Comparison of ENCODE assay signal across 7 mouse cellular contexts in genomic region chr7:44524502-44524901, GRCm38 (mm10). TPM values are rescaled to one million over a fixed set of nuclear protein-coding genes. Genes with fewer than 3 reads are reported as not detected.
DNase-seq lines count a peak whose midpoint lies in the region; ATAC-seq lines count a peak whose summit lies in the region.

Mybpc2 (minus strand) TSS chr7:44524656.

- ATAC-seq in hindbrain, embryonic 16.5 days = no peak
- ATAC-seq in lung, embryonic 16.5 days (ENCODE audit: low read depth) = peak; percentile 20; the same call in 1 of the 2 replicates
- ATAC-seq in CD4-positive, CD25-positive, alpha-beta regulatory T cell, adult 4 months = no peak

- 35% methylated on average over 12 of the region's 12 CpGs for WGBS in hindbrain, embryonic 16.5 days
- WGBS in lung, embryonic 16.5 days = 25% methylated on average over 12 of the region's 12 CpGs

- peak within 1 kb of the TSS; percentile 30 for H3K4me2 ChIP-seq in hindbrain, embryonic 16.5 days (ENCODE audit: low read length)
- peak within 1 kb of the TSS; percentile 50 for H3K4me2 ChIP-seq in lung, embryonic 16.5 days (ENCODE audit: low read depth, low read length)

- H3K27me3 ChIP-seq in hindbrain, embryonic 16.5 days (replicated peaks; ENCODE audit: control insufficient read depth, insufficient read depth, low read length) = peaks cover 21% of the 10 kb centered on the region
- H3K27me3 ChIP-seq in lung, embryonic 16.5 days (ENCODE audit: control insufficient read depth, insufficient read depth, low read depth, low read length) = peaks cover 32% of the 10 kb centered on the region

- H3K9ac ChIP-seq in hindbrain, embryonic 16.5 days (ENCODE audit: low read depth, low read length) = peak within 1 kb of the TSS; percentile 24; the same call in 1 of the 2 replicates
- peak within 1 kb of the TSS; percentile 63 for H3K9ac ChIP-seq in lung, embryonic 16.5 days (ENCODE audit: low read length)

- no peaks in the 10 kb centered on the region for H3K36me3 ChIP-seq in hindbrain, embryonic 16.5 days (ENCODE audit: control insufficient read depth, insufficient read depth, low read length)
- no peaks in the 10 kb centered on the region for H3K36me3 ChIP-seq in lung, embryonic 16.5 days (ENCODE audit: control insufficient read depth, insufficient read depth, low read length)

- intact Hi-C loops in gastrocnemius, postnatal 14 days (cut with DNase I; ENCODE audit: low total_unique reads) = loop anchor here (5.0 kb wide), 1 partner anchor 38 kb away; no protein-coding TSS in a partner anchor
- intact Hi-C loops in left cerebral cortex, postnatal 36 days (cut with DNase I) = loop anchor here (5.0 kb wide), 1 partner anchor 128 kb away; no protein-coding TSS in a partner anchor

- H3K4me1 ChIP-seq in brown adipose tissue, adult 24 weeks (ENCODE audit: control insufficient read depth, insufficient read depth, insufficient read length, low read length) = peaks cover 4% of the 10 kb centered on the region; the same call in 1 of the 2 replicates
- peaks cover 10% of the 10 kb centered on the region; the same call in 1 of the 2 replicates for H3K4me1 ChIP-seq in hindbrain, embryonic 16.5 days (ENCODE audit: control insufficient read depth, insufficient read depth, low read depth, low read length)
- peaks cover 21% of the 10 kb centered on the region for H3K4me1 ChIP-seq in lung, embryonic 16.5 days (replicated peaks; ENCODE audit: control insufficient read depth, insufficient read depth, low read length)

- 0 out of 2 replicates have a peak within 1 kb of the TSS, but pooled peaks have one; percentile 4 for H3K4me3 ChIP-seq in brown adipose tissue, adult 24 weeks (ENCODE audit: insufficient read depth, low read depth, low read length)
- H3K4me3 ChIP-seq in hindbrain, embryonic 16.5 days (ENCODE audit: low read length) = no peak within 1 kb of the TSS
- H3K4me3 ChIP-seq in lung, embryonic 16.5 days (ENCODE audit: low read length) = peak within 1 kb of the TSS; percentile 9

- peak; percentile 81 for DNase-seq in gastrocnemius, postnatal 14 days
- DNase-seq in thymus, postnatal 4 days = no peak
- DNase-seq in left cerebral cortex, postnatal 36 days (ENCODE audit: low spot score in 2 of 2) = no peak

- no peak within 1 kb of the TSS for H3K27ac ChIP-seq in brown adipose tissue, adult 24 weeks (replicated peaks; ENCODE audit: low read depth, low read length)
- H3K27ac ChIP-seq in hindbrain, embryonic 16.5 days (ENCODE audit: low read depth, low read length) = no peak within 1 kb of the TSS
- peak within 1 kb of the TSS; percentile 66 for H3K27ac ChIP-seq in lung, embryonic 16.5 days (ENCODE audit: low read length)

- no peaks in the 10 kb centered on the region for H3K9me3 ChIP-seq in hindbrain, embryonic 16.5 days (ENCODE audit: control insufficient read depth, low read length)
- H3K9me3 ChIP-seq in lung, embryonic 16.5 days (ENCODE audit: control insufficient read depth, low read length) = no peaks in the 10 kb centered on the region

RNA-seq across cellular contexts. Expression of gene Mybpc2, which starts in this region (rescaled TPM):
- 10.9 and 25.7 TPM in 2 replicates for polyA plus RNA-seq in brown adipose tissue, adult 24 weeks (2012; ENCODE audit: insufficient read depth, insufficient read length, missing spikeins)
- total RNA-seq in gastrocnemius, postnatal 14 days (2021) = 1,000 to 10,000 TPM; 3,999 to 4,490 TPM
- polyA plus RNA-seq in hindbrain, embryonic 16.5 days (2015; fragmentation: Nextera tagmentation; extraction: Ambion mirVana) = 0.14 and 0.15 TPM in 2 replicates
- 0.63 and 1.2 TPM in 2 replicates for polyA plus RNA-seq in lung, embryonic 16.5 days (2015; fragmentation: Nextera tagmentation; extraction: Ambion mirVana)
- not detected for polyA plus RNA-seq in CD4-positive, CD25-positive, alpha-beta regulatory T cell, adult 4 months (2017; shearing (Covaris generic))
- under 1 TPM in 1 of 2 experiments, not detected in 1; 0.12 TPM for total RNA-seq in left cerebral cortex, postnatal 36 days (2021)

Comparison
In these comparisons a context has a peak if more than half of its experiments do, and no peak if none do; other contexts are left out.
1. RNA of gene Mybpc2 (total RNA-seq): 3,999 to 4,490 TPM in gastrocnemius, postnatal 14 days; 0.12 TPM in left cerebral cortex, postnatal 36 days; every median in the first group is over 1,000 times any median in the second.